Mouse (Mus musculus) stomach, embryonic 14.5 days (tissue): ENCODE data around the gene Lbhd2. TPM values are rescaled to one million over a fixed set of nuclear protein-coding genes. Genes with fewer than 3 reads are reported as not detected.

ENCODE experiments used
- ATAC-seq: fragments of 200-750 bp; cut with Nextera tagmentation; 2 replicates; pipeline ENCODE4 v1.8.0; 2017; ENCODE audit warnings: low read depth, moderate TSS enrichment; ENCODE audit not compliant: insufficient number of reproducible peaks, insufficient read depth, low FRiP score
- H3K27ac ChIP-seq: fragments of 300-500 bp; sonication (generic); 2 replicates; pipeline ENCODE4 v1.5.1; 2014; ENCODE audit warnings: mild to moderate bottlenecking, low read length, moderate library complexity, mixed read lengths
- H3K27me3 ChIP-seq: fragments of 300-500 bp; sonication (generic); 2 replicates; pipeline ENCODE4 v1.6.1; 2014; ENCODE audit warnings: low read length, control low read depth, mixed read lengths; ENCODE audit not compliant: control insufficient read depth, insufficient read depth
- H3K36me3 ChIP-seq: fragments of 300-500 bp; sonication (generic); 2 replicates; pipeline ENCODE4 v1.6.1; 2014; ENCODE audit warnings: mild to moderate bottlenecking, control low read depth, low read length, moderate library complexity, mixed read lengths; ENCODE audit not compliant: control insufficient read depth, insufficient read depth
- H3K4me1 ChIP-seq: fragments of 300-500 bp; sonication (generic); 2 replicates; pipeline ENCODE4 v1.6.1; 2014; ENCODE audit warnings: low read length, control low read depth, mixed read lengths; ENCODE audit not compliant: control insufficient read depth, insufficient read depth
- H3K4me2 ChIP-seq: fragments of 300-500 bp; sonication (generic); replicated peaks from 2 replicates; pipeline ENCODE4 v1.6.1; 2014; ENCODE audit warnings: low read depth, low read length, control low read depth
- H3K4me3 ChIP-seq: fragments of 300-500 bp; sonication (generic); 2 replicates; pipeline ENCODE4 v1.5.1; 2014; ENCODE audit warnings: low read depth, low read length, control low read depth
- H3K9ac ChIP-seq: fragments of 300-500 bp; sonication (generic); replicated peaks from 2 replicates; pipeline ENCODE4 v1.6.1; 2014; ENCODE audit warnings: low read depth, mild to moderate bottlenecking, control low read depth, low read length, moderate library complexity, mixed read lengths
- H3K9me3 ChIP-seq: fragments of 300-500 bp; sonication (generic); 2 replicates; pipeline ENCODE4 v1.6.1; 2016; ENCODE audit warnings: low read depth, low read length, control low read depth; ENCODE audit not compliant: control insufficient read depth
- WGBS: fragments of 180-500 bp; shearing (Covaris S2); extraction: QIAGEN DNeasy Blood & Tissue Kit; methylation state at CpG from one replicate; pipeline ENCODE4 v1.1.7; 2014; 5-methylcytosine and 5-hydroxymethylcytosine counted together
- polyA plus RNA-seq: library from polyadenylated mRNA; unstranded; fragments of >200 nt; fragmentation: Nextera tagmentation; extraction: Ambion mirVana; gene quantifications from 2 replicates; pipeline ENCODE4 v1.2.1, GENCODE M21; 2014

Lbhd2 gene
- polyA plus RNA-seq, result 0.93 and 1.5 TPM in 2 replicates

DNA sequence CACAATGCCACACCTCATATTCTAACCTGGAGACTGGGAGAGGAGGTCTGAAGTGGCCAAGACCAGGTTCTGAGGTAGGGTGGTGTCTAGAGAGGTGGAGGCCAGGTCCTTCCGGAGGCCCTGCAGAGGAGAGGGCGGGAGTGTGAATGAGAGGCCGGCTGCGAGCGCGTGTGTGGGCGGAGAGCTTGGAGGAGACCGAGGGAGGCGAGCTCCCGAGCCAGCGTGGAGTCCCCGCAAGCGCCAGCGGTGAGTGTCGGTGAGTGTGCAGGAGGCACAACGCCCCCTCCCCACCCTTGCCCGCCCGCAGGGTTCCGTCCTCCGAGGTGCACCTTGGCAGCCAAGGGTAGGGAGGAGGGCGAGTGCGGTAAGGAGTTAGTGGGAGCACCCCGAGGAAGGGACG lies at the start of gene Lbhd2:
Gene Lbhd2 (plus strand): TSS at position 188 of the 400 bp plus-strand sequence.
- H3K27me3 ChIP-seq, result 0 out of 2 replicates have a peak, but pooled peaks cover 6% of the 10 kb centered on the region
- no peaks in the 10 kb centered on the region for H3K9me3 ChIP-seq
- H3K4me3 ChIP-seq, result 0 out of 2 replicates have a peak within 1 kb of the TSS, but pooled peaks have one; percentile 13
- no peak within 1 kb of the TSS for H3K9ac ChIP-seq
- peak within 1 kb of the TSS; percentile 38 for H3K4me2 ChIP-seq
- no peak for ATAC-seq
- H3K27ac ChIP-seq, result no peak within 1 kb of the TSS
- 2% methylated on average over 23 of the region's 24 CpGs for WGBS
- H3K36me3 ChIP-seq, result no peaks in the 10 kb centered on the region
- H3K4me1 ChIP-seq, result peaks cover 6% of the 10 kb centered on the region; the same call in 1 of the 2 replicates

DNA sequence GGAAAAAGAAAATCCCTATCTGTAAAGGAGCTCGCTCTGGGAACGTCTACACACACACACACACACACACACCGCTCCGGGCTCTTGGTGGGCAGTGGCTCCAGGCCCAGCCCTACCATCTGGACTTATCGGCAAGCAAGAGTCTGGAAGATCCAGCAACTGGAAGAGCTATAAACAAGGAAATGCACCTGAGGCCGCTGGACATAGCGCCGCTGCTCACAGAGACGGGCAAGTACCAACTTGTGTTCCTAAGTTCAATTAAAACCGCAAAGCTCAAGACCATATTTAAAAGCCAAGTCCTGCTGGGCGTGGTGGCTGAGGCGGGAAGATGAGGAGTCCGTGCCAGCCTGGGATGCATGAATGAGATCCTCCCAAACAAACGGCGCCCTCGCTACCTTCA lies 45.9 kb upstream of the Lbhd2 start:
- ATAC-seq, result no peak
- no peaks in the 10 kb centered on the region for H3K27me3 ChIP-seq
- no peak overlapping the region for H3K4me3 ChIP-seq
- no peak overlapping the region for H3K4me2 ChIP-seq
- no peak overlapping the region for H3K9ac ChIP-seq
- no peaks in the 10 kb centered on the region for H3K9me3 ChIP-seq
- H3K27ac ChIP-seq, result no peak overlapping the region
- H3K4me1 ChIP-seq, result peaks cover 30% of the 10 kb centered on the region
- no peaks in the 10 kb centered on the region for H3K36me3 ChIP-seq
- 83% methylated on average over 16 of the region's 16 CpGs for WGBS

DNA sequence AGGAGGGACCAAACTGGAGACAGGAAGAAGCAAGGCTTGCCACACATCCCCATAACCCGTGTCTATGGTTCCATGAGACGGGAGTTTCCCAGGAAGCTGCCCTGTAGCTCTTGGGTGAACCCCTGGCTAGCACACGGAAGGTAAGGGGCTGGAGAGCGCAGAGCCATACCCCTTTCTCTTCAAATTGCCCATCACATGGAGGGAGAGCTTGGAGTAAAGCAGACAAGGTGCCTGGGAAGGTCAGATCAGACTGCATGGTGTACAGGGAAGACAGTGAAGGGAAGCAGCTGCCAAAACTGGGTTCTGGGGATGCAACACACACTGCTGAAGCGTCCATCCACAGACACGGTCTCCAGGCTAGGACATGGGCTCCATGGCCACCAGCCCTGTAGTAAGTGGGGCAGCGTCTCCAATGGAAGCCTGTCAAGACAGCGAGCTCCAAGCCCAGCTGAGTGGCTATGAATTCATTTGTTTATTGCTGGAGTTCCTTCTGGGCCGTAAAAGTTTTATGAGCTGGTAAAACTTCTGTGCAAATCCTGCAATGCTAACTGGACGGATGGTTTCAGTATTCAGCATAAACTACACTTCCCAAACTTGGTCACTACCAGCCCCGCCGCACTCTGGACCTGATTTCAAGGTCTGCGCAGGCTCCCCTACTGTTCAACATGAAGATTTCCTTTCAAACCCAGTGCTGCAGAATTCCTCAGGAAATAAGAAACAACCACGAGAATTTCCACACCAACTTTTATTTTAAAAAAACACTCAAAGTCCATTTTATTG lies 45.1 kb upstream of the Lbhd2 start:
- Histone ChIP-seq H3K9ac (no peak overlapping the region), H3K27me3 (no peaks in the 10 kb centered on the region), H3K4me1 (peaks cover 31% of the 10 kb centered on the region), H3K36me3 (no peaks in the 10 kb centered on the region), H3K9me3 (no peaks in the 10 kb centered on the region), H3K27ac (no peak overlapping the region), H3K4me3 (no peak overlapping the region), H3K4me2 (no peak overlapping the region)
- ATAC-seq, result no peak
- 68% methylated on average over 14 of the region's 14 CpGs for WGBS

GRCm38 (mm10) chr12:111364234-111364633 lies 42.4 kb upstream of the Lbhd2 start:
- no peaks in the 10 kb centered on the region for H3K9me3 ChIP-seq
- no peaks in the 10 kb centered on the region for H3K36me3 ChIP-seq
- peaks cover 47% of the 10 kb centered on the region for H3K4me1 ChIP-seq
- H3K27ac ChIP-seq, result no peak overlapping the region
- H3K4me3 ChIP-seq, result no peak overlapping the region
- no peak for ATAC-seq
- WGBS, result 86% methylated on average over 3 of the region's 3 CpGs
- H3K9ac ChIP-seq, result no peak overlapping the region
- H3K27me3 ChIP-seq, result no peaks in the 10 kb centered on the region
- no peak overlapping the region for H3K4me2 ChIP-seq

GRCm38 (mm10) chr12:111367065-111367464 lies 39.5 kb upstream of the Lbhd2 start:
- Histone ChIP-seq H3K4me1 (peaks cover 35% of the 10 kb centered on the region), H3K36me3 (no peaks in the 10 kb centered on the region), H3K9ac (no peak overlapping the region), H3K27ac (no peak overlapping the region), H3K4me2 (no peak overlapping the region), H3K9me3 (no peaks in the 10 kb centered on the region), H3K4me3 (no peak overlapping the region), H3K27me3 (no peaks in the 10 kb centered on the region)
- 67% methylated on average over 7 of the region's 7 CpGs for WGBS
- 0 out of 2 replicates have a peak, but pooled peaks have one; percentile 28 for ATAC-seq

GRCm38 (mm10) chr12:111370249-111370648 lies 36.4 kb upstream of the Lbhd2 start:
- WGBS, result 61% methylated on average over 4 of the region's 4 CpGs
- Histone ChIP-seq H3K36me3 (no peaks in the 10 kb centered on the region), H3K27ac (no peak overlapping the region), H3K27me3 (no peaks in the 10 kb centered on the region), H3K4me3 (no peak overlapping the region), H3K9me3 (no peaks in the 10 kb centered on the region), H3K9ac (no peak overlapping the region), H3K4me1 (peaks cover 37% of the 10 kb centered on the region), H3K4me2 (no peak overlapping the region)
- ATAC-seq, result 0 out of 2 replicates have a peak, but pooled peaks have one; percentile 14

DNA sequence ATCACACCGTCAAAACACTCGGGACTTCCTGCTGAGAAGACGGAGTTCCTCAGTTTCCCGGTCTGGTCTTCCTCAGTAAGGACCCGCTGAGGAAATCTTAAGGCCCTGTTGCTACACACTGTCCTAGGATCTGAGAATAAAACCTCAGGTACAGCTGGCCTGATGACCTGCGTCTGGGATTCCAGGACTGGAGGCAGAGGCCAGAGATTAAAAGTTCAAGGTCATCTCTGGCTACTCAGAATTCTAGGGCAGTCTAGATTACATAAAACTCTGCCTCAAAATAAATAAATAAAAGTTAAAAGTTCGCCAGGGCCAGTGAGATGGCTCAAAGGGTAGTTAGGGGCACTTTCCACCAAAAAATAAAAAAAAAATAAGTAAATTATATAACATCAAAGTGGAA lies 34.7 kb upstream of the Lbhd2 start:
- Histone ChIP-seq H3K27me3 (no peaks in the 10 kb centered on the region), H3K36me3 (no peaks in the 10 kb centered on the region), H3K9me3 (no peaks in the 10 kb centered on the region), H3K4me3 (no peak overlapping the region), H3K4me2 (no peak overlapping the region), H3K4me1 (peaks cover 33% of the 10 kb centered on the region), H3K9ac (no peak overlapping the region), H3K27ac (no peak overlapping the region)
- WGBS, result 81% methylated on average over 7 of the region's 7 CpGs
- ATAC-seq, result no peak

DNA sequence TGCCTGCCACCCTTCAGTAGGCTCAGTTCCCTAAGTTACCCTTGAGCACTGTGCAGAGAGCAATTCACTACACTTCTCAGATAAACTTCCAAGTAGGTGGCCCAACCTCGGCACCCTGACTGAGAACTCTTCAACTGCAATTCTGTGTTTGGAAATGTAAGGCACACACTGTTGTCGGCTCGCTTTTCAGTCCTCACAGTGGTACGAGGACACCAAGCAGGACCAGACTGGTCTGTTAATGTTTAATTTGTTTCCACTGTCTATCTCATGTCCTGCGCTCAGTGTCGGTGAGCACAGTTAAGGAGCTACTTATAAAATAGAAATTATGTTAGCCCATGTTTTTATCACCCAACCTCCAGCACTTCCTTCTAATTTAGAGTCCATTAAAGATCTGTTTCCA lies 33.2 kb upstream of the Lbhd2 start:
- Histone ChIP-seq H3K9ac (0 out of 2 replicates have a peak overlapping the region, but pooled peaks have one; percentile 6), H3K27me3 (no peaks in the 10 kb centered on the region), H3K4me1 (peaks cover 22% of the 10 kb centered on the region), H3K4me3 (no peak overlapping the region), H3K36me3 (no peaks in the 10 kb centered on the region), H3K4me2 (no peak overlapping the region), H3K9me3 (no peaks in the 10 kb centered on the region), H3K27ac (no peak overlapping the region)
- ATAC-seq, result no peak
- WGBS, result 65% methylated on average over 6 of the region's 6 CpGs
